ENCODE assay signal across 27 mouse cellular contexts in genomic region chr5:72241451-72241850, GRCm38 (mm10).
"Had no signal": no experiment of that assay in that cellular context is flagged by ENCODE, and none has a peak within 500 bp of the region (broad histone marks: within the 10 kb centered on the region; RNA-seq: fewer than 3 reads in every experiment).

No protein-coding gene starts in this region.

- H3K4me3 ChIP-seq: gastrocnemius, adult 2 months; heart, embryonic 10.5 days; heart, embryonic 13.5 days; heart, embryonic 15.5 days; hindbrain, embryonic 13.5 days; hindbrain, embryonic 15.5 days; kidney, embryonic 15.5 days; limb, embryonic 13.5 days; limb, embryonic 15.5 days; liver, embryonic 13.5 days; liver, embryonic 15.5 days had no signal

- H3K36me3 ChIP-seq: hindbrain, embryonic 13.5 days; hindbrain, embryonic 15.5 days; liver, embryonic 13.5 days had no signal

- H3K4me2 ChIP-seq: heart, embryonic 13.5 days; heart, embryonic 15.5 days; hindbrain, embryonic 13.5 days; hindbrain, embryonic 15.5 days; kidney, embryonic 15.5 days; limb, embryonic 13.5 days; limb, embryonic 15.5 days; liver, embryonic 13.5 days; liver, embryonic 15.5 days had no signal

- ATAC-seq: hindbrain, postnatal 0 days; intestine, embryonic 16.5 days had no signal

- H3K9ac ChIP-seq: heart, embryonic 13.5 days; heart, embryonic 15.5 days; hindbrain, embryonic 13.5 days; hindbrain, embryonic 15.5 days; kidney, embryonic 15.5 days; limb, embryonic 13.5 days; limb, embryonic 15.5 days; liver, embryonic 13.5 days; liver, embryonic 15.5 days had no signal

- H3K4me1 ChIP-seq: heart, embryonic 10.5 days; heart, embryonic 13.5 days; heart, embryonic 15.5 days; hindbrain, embryonic 13.5 days; hindbrain, embryonic 15.5 days; kidney, embryonic 15.5 days; limb, embryonic 15.5 days; liver, embryonic 13.5 days; liver, embryonic 15.5 days had no signal

- DNase-seq: gastrocnemius, adult 2 months; gastrocnemius, postnatal 10 days; gastrocnemius, postnatal 25 days; heart, adult 18-20 months; heart, postnatal 14 days; heart, postnatal 36 days; kidney, adult 11 months; kidney, adult 2 months; kidney, adult 9 months; kidney, postnatal 14 days; kidney, postnatal 36 days; layer of hippocampus, adult 9-11 months; layer of hippocampus, postnatal 36 days; left cerebral cortex, postnatal 4 days; liver, embryonic 13.5 days had no signal

- H3K27ac ChIP-seq: gastrocnemius, adult 2 months; heart, embryonic 10.5 days; heart, embryonic 13.5 days; heart, embryonic 15.5 days; hindbrain, embryonic 13.5 days; hindbrain, embryonic 15.5 days; hindbrain, postnatal 0 days; kidney, embryonic 15.5 days; kidney, postnatal 0 days; limb, embryonic 13.5 days; limb, embryonic 15.5 days; liver, embryonic 13.5 days; liver, embryonic 15.5 days had no signal

- H3K9me3 ChIP-seq: heart, embryonic 10.5 days; heart, embryonic 13.5 days; heart, embryonic 15.5 days; hindbrain, embryonic 13.5 days; hindbrain, embryonic 15.5 days; limb, embryonic 13.5 days; limb, embryonic 15.5 days; liver, embryonic 13.5 days; liver, embryonic 15.5 days had no signal

- H3K27me3 ChIP-seq: heart, embryonic 13.5 days; heart, embryonic 15.5 days; hindbrain, embryonic 13.5 days; hindbrain, embryonic 15.5 days; kidney, embryonic 15.5 days; limb, embryonic 13.5 days; limb, embryonic 15.5 days; liver, embryonic 13.5 days; liver, embryonic 15.5 days had no signal
